Mouse (Mus musculus): ENCODE results near the gene Xdh.
"Not testable (repeated sequence)": the region's sequence is repeated elsewhere in the genome, so short reads cannot be mapped to it uniquely, and the experiment has no call there.

The Xdh gene

GRCm38 (mm10) chr17:73881295-73881694 is 68.7 kb downstream of the Xdh start:
- no peak for DNase-seq (ENCODE audit: low spot score)

DNA sequence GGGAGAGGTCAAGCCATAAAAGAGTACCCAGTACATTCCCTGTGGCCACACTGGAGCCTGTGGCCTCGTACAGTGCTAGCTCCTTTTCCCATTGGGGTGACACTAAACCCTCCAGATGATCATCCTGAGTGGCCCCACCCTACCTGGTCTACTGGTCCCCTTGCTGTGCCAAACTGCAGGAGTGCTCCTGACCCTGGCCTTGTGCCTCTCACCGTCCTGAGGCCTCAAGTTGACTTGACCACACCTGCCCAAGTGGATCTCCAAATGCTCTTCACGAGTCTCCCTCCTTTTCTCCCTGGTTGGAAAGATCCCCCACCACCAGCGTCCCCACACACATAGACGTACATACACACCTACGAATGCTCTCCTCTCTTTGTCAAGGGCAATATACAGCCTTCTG is 69.7 kb downstream of the Xdh start:
- no peak for DNase-seq (ENCODE audit: low spot score)

GRCm38 (mm10) chr17:73879262-73879916 is 70.6 kb downstream of the Xdh start:
- DNase-seq (ENCODE audit: low spot score) = no peak

DNA sequence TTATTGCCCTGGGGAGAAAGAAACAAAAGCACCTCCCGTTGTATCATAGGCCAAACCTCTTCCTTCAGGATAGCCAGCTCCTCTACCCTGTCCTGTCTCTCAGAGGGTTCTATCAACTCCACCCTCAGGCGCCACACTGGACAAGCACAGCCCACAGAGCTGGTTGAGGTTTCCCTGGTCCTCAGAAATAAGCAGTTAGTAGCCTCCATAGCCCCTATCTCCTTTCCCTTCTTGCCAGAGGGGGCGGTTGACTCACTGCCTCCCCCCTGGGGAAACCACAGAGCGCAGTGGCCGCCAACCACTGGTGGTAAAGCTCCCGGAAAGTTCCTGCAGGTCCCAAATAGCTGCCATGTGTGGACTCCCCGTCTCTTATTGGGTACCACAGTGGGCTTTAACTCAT is 74.3 kb downstream of the Xdh start:
- DNase-seq (ENCODE audit: low spot score) = no peak

DNA sequence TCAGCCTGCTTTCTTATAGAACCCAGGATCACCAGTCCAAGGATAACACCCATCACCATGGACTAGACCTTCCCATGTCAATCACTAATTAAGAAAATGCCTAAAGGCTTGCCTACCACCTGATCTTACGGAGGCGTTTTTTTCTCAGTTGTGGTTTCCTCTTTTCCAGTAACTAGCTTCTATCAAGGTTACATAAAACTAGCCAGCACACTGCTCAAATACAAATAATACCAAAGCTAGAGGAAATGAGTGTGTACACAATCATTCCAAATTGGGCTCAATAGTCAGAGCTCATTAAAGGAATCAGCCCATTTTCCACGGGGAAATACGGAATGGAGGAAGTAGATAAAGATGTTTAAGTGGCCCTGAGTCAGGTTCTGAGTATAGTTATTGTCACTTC is 74.7 kb downstream of the Xdh start:
- no peak for DNase-seq (ENCODE audit: low spot score)

- no peak for DNase-seq (ENCODE audit: low spot score)
Observed at GRCm38 (mm10) chr17:73870956-73871605, 78.9 kb downstream of the Xdh start.

- DNase-seq (ENCODE audit: low spot score) = no peak
Observed at GRCm38 (mm10) chr17:73869008-73869685, 80.8 kb downstream of the Xdh start.

DNA sequence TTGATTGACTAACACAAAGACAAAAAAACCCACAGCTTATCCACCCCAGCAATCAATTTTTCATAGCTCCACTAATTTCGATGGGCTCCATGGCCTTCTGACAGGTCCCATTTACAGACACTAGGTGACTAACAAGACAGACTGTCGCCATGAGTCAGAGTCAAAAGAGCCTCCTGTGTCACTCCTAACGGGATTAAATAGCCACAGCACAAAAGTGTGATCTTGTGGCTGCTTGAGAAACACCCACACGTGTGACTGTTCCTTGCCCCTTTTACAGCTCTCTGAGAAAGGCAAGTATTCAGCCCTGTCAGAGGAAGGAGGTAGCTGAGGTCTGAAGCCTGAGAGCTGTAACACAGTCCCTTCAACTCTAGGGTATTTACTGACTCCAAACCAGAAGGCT is 96.3 kb downstream of the Xdh start:
- no peak for DNase-seq (ENCODE audit: low spot score)

DNA sequence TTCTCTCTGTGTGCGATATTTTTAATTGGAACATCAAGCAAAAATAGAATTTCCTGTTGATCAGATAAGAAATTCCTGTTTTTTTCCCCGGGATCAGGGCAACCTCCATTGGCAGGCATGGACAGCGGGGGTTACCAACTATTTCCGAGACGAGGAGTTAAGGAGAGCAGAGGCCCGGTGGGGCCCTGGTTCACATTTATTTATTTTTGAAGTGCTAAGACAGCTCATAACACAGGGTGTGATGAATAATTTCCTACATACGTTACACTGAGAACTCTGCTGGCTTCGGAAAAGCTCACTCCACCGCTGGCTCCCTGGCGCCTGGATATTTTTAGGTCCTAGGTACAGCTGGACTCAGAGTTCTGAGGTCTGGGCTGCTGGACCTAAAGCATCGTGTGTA is 97.0 kb downstream of the Xdh start:
- no peak for DNase-seq (ENCODE audit: low spot score)

DNA sequence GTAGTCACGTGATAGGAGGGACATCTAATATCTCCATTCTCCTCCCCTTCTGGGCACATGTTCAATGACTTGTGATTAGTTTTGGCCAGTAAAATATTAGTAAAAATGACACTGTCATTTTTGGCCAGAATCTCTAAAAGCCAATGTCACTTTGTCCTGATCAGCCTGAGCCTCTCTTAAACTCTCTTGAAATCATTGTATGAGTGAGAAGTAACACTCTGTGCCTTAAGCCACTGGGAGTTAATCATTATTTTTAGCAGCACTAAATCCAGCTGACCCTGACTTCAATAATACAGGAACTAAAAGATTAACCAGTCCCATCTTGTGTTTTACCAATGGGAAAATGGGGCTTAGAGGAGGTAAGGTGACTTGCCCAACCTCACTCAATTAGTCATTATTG is 102.6 kb downstream of the Xdh start:
- no peak for DNase-seq (ENCODE audit: low spot score)

GRCm38 (mm10) chr17:73845632-73846031 is 104.4 kb downstream of the Xdh start:
- DNase-seq (ENCODE audit: low spot score) = no peak

DNA sequence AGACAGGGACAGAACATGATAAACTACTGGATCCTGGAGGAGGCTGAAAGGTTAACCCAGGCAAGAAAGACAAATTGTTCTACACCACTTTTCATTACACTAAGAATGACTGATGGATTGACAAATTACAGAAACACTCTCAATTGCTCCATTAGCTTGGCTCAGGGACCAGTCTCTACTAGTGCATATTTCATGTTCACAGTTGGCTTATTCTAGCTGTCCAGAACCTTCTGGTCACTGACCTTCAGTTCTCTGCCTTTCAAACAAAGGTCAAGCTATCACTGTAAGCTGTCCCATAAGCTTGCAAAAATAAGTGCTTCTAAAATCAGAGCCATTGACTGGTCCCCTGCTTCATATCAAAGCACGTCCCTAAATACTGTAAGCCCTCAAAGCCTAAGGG is 107.0 kb downstream of the Xdh start:
- DNase-seq (ENCODE audit: low spot score) = no peak

- not testable (repeated sequence) for DNase-seq (ENCODE audit: low spot score)
Observed at GRCm38 (mm10) chr17:73839876-73840275, 110.1 kb downstream of the Xdh start.

DNA sequence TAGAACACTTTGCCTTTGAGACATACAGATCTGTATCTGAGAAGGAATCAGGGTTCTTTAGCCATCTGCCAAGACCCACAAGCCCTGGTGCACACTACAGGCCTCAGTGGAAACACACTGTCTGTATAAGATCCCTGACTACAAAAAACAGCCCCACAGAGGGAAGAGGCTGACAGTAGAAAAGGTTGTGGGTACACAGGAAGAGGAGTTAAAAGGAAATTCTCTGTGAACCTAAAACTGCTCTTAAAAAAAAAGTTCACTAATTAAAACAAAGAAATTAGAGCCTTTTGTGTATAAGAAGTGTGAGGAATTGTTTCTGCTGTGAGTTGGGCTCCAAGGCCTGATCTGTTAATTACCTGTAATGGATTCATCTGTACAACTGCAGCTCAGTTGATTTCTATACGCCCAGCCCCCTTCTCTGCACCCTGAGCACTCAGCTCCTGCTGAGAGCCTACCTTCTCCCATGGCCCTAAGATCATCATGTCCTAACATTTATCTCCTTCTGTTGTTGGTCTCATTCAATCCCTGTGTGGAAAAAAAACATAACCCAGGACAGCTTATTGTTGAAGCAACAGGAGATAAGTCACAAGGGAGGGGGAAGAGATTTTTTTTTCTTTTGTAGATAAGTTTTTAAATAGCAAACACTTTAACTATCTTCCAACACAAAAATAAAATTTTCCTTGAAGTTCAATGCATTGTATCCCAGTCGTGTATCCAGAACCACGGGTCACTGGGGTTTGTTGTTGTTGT is 110.7 kb downstream of the Xdh start:
- DNase-seq (ENCODE audit: low spot score) = no peak

DNA sequence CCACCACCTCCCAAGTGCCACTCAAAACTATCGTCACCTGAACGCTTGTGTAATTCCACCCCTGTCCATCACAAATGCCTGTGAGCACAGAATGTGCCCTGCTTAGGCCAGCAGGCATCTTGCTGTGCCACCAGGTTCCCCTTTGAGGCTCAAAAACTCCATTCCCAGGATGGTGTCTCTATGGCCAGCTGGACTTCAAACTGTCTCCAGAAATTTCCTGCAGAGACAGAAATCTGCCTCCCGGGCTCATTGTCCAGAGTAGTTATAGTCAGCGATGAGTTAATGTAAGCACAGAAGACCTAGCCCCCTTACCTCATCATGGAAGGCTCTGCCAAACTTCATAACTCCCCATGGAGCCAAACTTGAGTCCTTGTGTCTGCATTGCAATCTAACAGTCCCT is 112.8 kb downstream of the Xdh start:
- DNase-seq (ENCODE audit: low spot score) = no peak

DNA sequence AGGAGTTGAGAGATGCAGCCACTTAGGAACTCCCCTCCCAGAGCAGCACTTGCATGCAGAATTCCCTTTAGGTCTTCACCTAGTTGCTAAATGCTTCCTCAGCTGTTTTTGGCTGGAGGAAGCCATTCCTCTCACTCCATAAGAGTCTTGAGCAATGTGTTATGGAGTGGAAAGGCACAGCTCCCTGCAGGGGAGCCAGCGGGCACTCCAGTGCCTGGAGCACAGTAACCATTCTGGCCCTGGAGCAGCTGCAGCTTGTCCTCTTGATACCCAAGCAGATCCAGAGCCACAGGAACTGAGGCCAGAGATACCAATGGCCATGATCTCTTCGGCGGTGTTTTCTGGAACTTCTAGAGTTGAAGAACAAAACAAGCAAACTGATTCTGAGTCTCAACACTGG is 113.4 kb downstream of the Xdh start:
- no peak for DNase-seq (ENCODE audit: low spot score)
